Mouse (Mus musculus): ENCODE results near the gene Gli2. TPM values are rescaled to one million over a fixed set of nuclear protein-coding genes. Genes with fewer than 3 reads are reported as not detected.

The Gli2 gene
- total and polyA plus RNA-seq, 2 experiments: 0.10 TPM; not detected in 1

- no peaks in the 10 kb centered on the region for H3K36me3 ChIP-seq (ENCODE audit: control insufficient read depth, insufficient read depth, low read length)
- no peak overlapping the region for H3K27ac ChIP-seq (replicated peaks; ENCODE audit: insufficient read depth, low read depth, low read length)
- WGBS: 72% methylated on average over 9 of the region's 9 CpGs
- H3K9ac ChIP-seq (ENCODE audit: low read depth, low read length): no peak overlapping the region
- H3K4me1 ChIP-seq (ENCODE audit: control insufficient read depth, insufficient read depth, low read length): no peaks in the 10 kb centered on the region
- H3K79me2 ChIP-seq (ENCODE audit: control insufficient read depth, insufficient read depth, low read length): no peaks in the 10 kb centered on the region
- no peak overlapping the region for H3K4me3 ChIP-seq (ENCODE audit: insufficient read depth, low read depth, low read length)
- DNase-seq (ENCODE audit: extremely low read depth, low read depth, low spot score): no peak
- TF ChIP-seq CTCF (IDR thresholded peaks at IDR 0.05; ENCODE audit: low read depth, low read length): peak; percentile 10; the same call in 1 of the 2 replicates
- TF ChIP-seq POLR2A (IDR thresholded peaks at IDR 0.05; ENCODE audit: extremely low read depth, insufficient read depth, low read length): no peak
- H3K27me3 ChIP-seq (ENCODE audit: control insufficient read depth, insufficient read depth, low read length): no peaks in the 10 kb centered on the region
These were observed 188.7 kb downstream of the Gli2 start for GRCm38 (mm10) chr1:118864735-118865134.

DNA sequence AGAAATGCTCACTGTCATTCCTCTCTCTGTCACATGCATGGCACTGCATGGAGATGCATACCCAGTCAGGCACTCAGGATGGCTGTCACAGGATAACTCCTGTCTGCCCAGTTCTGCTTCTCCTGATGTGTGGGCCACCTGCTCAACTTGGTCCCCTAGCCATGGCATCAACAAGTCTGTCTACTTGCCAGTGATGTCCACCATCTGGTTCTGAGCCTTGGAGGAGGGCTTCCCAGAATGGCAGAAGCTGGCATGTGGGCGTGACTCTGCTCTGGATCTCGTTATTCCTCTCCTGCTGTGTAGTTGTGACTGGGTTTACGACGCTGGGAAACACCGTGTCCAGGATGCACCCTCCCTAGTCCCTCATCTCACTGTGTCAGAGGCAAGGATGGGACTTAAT, 189.4 kb downstream of the Gli2 start:
- Histone ChIP-seq H3K4me1 (ENCODE audit: control insufficient read depth, insufficient read depth, low read length) (no peaks in the 10 kb centered on the region), H3K4me3 (ENCODE audit: insufficient read depth, low read depth, low read length) (no peak overlapping the region), H3K27ac (replicated peaks; ENCODE audit: insufficient read depth, low read depth, low read length) (no peak overlapping the region), H3K27me3 (ENCODE audit: control insufficient read depth, insufficient read depth, low read length) (no peaks in the 10 kb centered on the region), H3K9ac (ENCODE audit: low read depth, low read length) (no peak overlapping the region), H3K36me3 (ENCODE audit: control insufficient read depth, insufficient read depth, low read length) (no peaks in the 10 kb centered on the region), H3K79me2 (ENCODE audit: control insufficient read depth, insufficient read depth, low read length) (no peaks in the 10 kb centered on the region)
- no peak for TF ChIP-seq CTCF (IDR thresholded peaks at IDR 0.05; ENCODE audit: low read depth, low read length)
- TF ChIP-seq POLR2A (IDR thresholded peaks at IDR 0.05; ENCODE audit: extremely low read depth, insufficient read depth, low read length): no peak
- DNase-seq (ENCODE audit: extremely low read depth, low read depth, low spot score): no peak
- 84% methylated on average over 5 of the region's 5 CpGs for WGBS

GRCm38 (mm10) chr1:118858101-118858500, 195.3 kb downstream of the Gli2 start:
- no peak overlapping the region for H3K4me3 ChIP-seq (ENCODE audit: insufficient read depth, low read depth, low read length)
- no peak for DNase-seq (ENCODE audit: extremely low read depth, low read depth, low spot score)
- H3K36me3 ChIP-seq (ENCODE audit: control insufficient read depth, insufficient read depth, low read length): no peaks in the 10 kb centered on the region
- TF ChIP-seq POLR2A (IDR thresholded peaks at IDR 0.05; ENCODE audit: extremely low read depth, insufficient read depth, low read length): no peak
- no peak for TF ChIP-seq CTCF (IDR thresholded peaks at IDR 0.05; ENCODE audit: low read depth, low read length)
- no peaks in the 10 kb centered on the region for H3K27me3 ChIP-seq (ENCODE audit: control insufficient read depth, insufficient read depth, low read length)
- H3K79me2 ChIP-seq (ENCODE audit: control insufficient read depth, insufficient read depth, low read length): no peaks in the 10 kb centered on the region
- H3K4me1 ChIP-seq (ENCODE audit: control insufficient read depth, insufficient read depth, low read length): no peaks in the 10 kb centered on the region
- no peak overlapping the region for H3K27ac ChIP-seq (replicated peaks; ENCODE audit: insufficient read depth, low read depth, low read length)
- 65% methylated on average over 9 of the region's 9 CpGs for WGBS
- H3K9ac ChIP-seq (ENCODE audit: low read depth, low read length): no peak overlapping the region

- Histone ChIP-seq H3K4me1 (ENCODE audit: control insufficient read depth, insufficient read depth, low read length) (no peaks in the 10 kb centered on the region), H3K27me3 (ENCODE audit: control insufficient read depth, insufficient read depth, low read length) (no peaks in the 10 kb centered on the region), H3K9ac (ENCODE audit: low read depth, low read length) (no peak overlapping the region), H3K27ac (replicated peaks; ENCODE audit: insufficient read depth, low read depth, low read length) (no peak overlapping the region), H3K36me3 (ENCODE audit: control insufficient read depth, insufficient read depth, low read length) (no peaks in the 10 kb centered on the region), H3K79me2 (ENCODE audit: control insufficient read depth, insufficient read depth, low read length) (no peaks in the 10 kb centered on the region), H3K4me3 (ENCODE audit: insufficient read depth, low read depth, low read length) (no peak overlapping the region)
- 47% methylated on average over 5 of the region's 5 CpGs for WGBS
- TF ChIP-seq POLR2A (IDR thresholded peaks at IDR 0.05; ENCODE audit: extremely low read depth, insufficient read depth, low read length): no peak
- TF ChIP-seq CTCF (IDR thresholded peaks at IDR 0.05; ENCODE audit: low read depth, low read length): no peak
- no peak for DNase-seq (ENCODE audit: extremely low read depth, low read depth, low spot score)
These were observed 222.8 kb downstream of the Gli2 start for GRCm38 (mm10) chr1:118830658-118831057.

DNA sequence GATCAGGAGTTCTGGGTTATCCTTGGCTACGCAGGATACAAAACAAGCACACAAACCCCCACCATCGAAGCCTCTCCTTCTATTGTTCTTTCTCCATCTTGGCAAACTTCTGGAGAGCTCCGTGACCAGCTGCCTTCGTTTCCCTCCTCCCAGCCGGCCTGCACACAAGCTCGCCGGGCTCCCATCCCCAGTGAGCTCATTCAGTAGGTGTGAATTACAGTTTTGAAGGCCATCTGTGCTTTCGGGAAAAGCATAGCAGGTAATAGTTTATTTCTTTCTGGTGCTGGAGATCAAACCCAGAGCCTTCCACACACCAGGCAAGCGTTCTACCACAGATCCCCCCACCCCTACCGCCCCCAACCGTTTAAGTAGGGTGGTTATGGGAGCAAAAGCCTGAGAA, 226.8 kb downstream of the Gli2 start:
- Histone ChIP-seq H3K27ac (replicated peaks; ENCODE audit: insufficient read depth, low read depth, low read length) (no peak overlapping the region), H3K4me1 (ENCODE audit: control insufficient read depth, insufficient read depth, low read length) (no peaks in the 10 kb centered on the region), H3K36me3 (ENCODE audit: control insufficient read depth, insufficient read depth, low read length) (no peaks in the 10 kb centered on the region), H3K79me2 (ENCODE audit: control insufficient read depth, insufficient read depth, low read length) (no peaks in the 10 kb centered on the region), H3K27me3 (ENCODE audit: control insufficient read depth, insufficient read depth, low read length) (no peaks in the 10 kb centered on the region), H3K9ac (ENCODE audit: low read depth, low read length) (no peak overlapping the region), H3K4me3 (ENCODE audit: insufficient read depth, low read depth, low read length) (no peak overlapping the region)
- DNase-seq (ENCODE audit: extremely low read depth, low read depth, low spot score): no peak
- 88% methylated on average over 11 of the region's 11 CpGs for WGBS
- TF ChIP-seq CTCF (IDR thresholded peaks at IDR 0.05; ENCODE audit: low read depth, low read length) (no peak), POLR2A (IDR thresholded peaks at IDR 0.05; ENCODE audit: extremely low read depth, insufficient read depth, low read length) (no peak)

GRCm38 (mm10) chr1:118825467-118826219, 227.8 kb downstream of the Gli2 start:
- no peak overlapping the region for H3K27ac ChIP-seq (replicated peaks; ENCODE audit: insufficient read depth, low read depth, low read length)
- H3K9ac ChIP-seq (ENCODE audit: low read depth, low read length): no peak overlapping the region
- H3K79me2 ChIP-seq (ENCODE audit: control insufficient read depth, insufficient read depth, low read length): no peaks in the 10 kb centered on the region
- H3K4me1 ChIP-seq (ENCODE audit: control insufficient read depth, insufficient read depth, low read length): no peaks in the 10 kb centered on the region
- H3K36me3 ChIP-seq (ENCODE audit: control insufficient read depth, insufficient read depth, low read length): no peaks in the 10 kb centered on the region
- no peak for DNase-seq (ENCODE audit: extremely low read depth, low read depth, low spot score)
- TF ChIP-seq POLR2A (IDR thresholded peaks at IDR 0.05; ENCODE audit: extremely low read depth, insufficient read depth, low read length): no peak
- TF ChIP-seq CTCF (IDR thresholded peaks at IDR 0.05; ENCODE audit: low read depth, low read length): no peak
- H3K4me3 ChIP-seq (ENCODE audit: insufficient read depth, low read depth, low read length): no peak overlapping the region
- no peaks in the 10 kb centered on the region for H3K27me3 ChIP-seq (ENCODE audit: control insufficient read depth, insufficient read depth, low read length)
- 75% methylated on average over 31 of the region's 31 CpGs for WGBS

All from liver, adult 2 months (tissue).